Mouse (Mus musculus) left cerebral cortex, adult 9 months (tissue): ENCODE data around the gene Tpcn2.

Experiments
- DNase-seq, 2 experiments: peaks; one replicate each; pipeline ENCODE4 v3.0.0; 2022; ENCODE audit warnings: low spot score in 2 of 2

The Tpcn2 gene

GRCm38 (mm10) chr7:145155666-145156065 is 128.1 kb downstream of the Tpcn2 start:
- DNase-seq = no peak

- DNase-seq = no peak
These were observed 129.7 kb downstream of the Tpcn2 start for GRCm38 (mm10) chr7:145154066-145154465.

- DNase-seq = no peak
These were observed 132.0 kb downstream of the Tpcn2 start for GRCm38 (mm10) chr7:145151845-145152244.

GRCm38 (mm10) chr7:145148902-145149301 is 134.9 kb downstream of the Tpcn2 start:
- DNase-seq = no peak

GRCm38 (mm10) chr7:145147973-145148698 is 135.7 kb downstream of the Tpcn2 start:
- DNase-seq = no peak

- DNase-seq = no peak
These were observed 137.4 kb downstream of the Tpcn2 start for GRCm38 (mm10) chr7:145146252-145146930.

- DNase-seq = no peak
These were observed 140.2 kb downstream of the Tpcn2 start for GRCm38 (mm10) chr7:145143502-145144070.

- no peak for DNase-seq
These were observed 143.2 kb downstream of the Tpcn2 start for GRCm38 (mm10) chr7:145140656-145141055.

GRCm38 (mm10) chr7:145139576-145139975 is 144.2 kb downstream of the Tpcn2 start:
- DNase-seq = no peak

GRCm38 (mm10) chr7:145139100-145139499 is 144.7 kb downstream of the Tpcn2 start:
- DNase-seq = no peak

GRCm38 (mm10) chr7:145137871-145138270 is 145.9 kb downstream of the Tpcn2 start:
- no peak for DNase-seq

- no peak for DNase-seq
These were observed 147.0 kb downstream of the Tpcn2 start for GRCm38 (mm10) chr7:145136831-145137230.
